Mouse (Mus musculus) limb, embryonic 12.5 days (tissue): ENCODE results near the gene Fjx1. TPM values are rescaled to one million over a fixed set of nuclear protein-coding genes. Genes with fewer than 3 reads are reported as not detected.
A peak's percentile ranks its signal among the peaks of the same experiment; 100 is the strongest.

Experiments used
- ATAC-seq: fragments of 200-750 bp; cut with Nextera tagmentation; 2 replicates; pipeline ENCODE4 v1.8.0; 2017; ENCODE audit warnings: low read depth, moderate TSS enrichment; ENCODE audit not compliant: insufficient number of reproducible peaks, insufficient read depth, low FRiP score, low TSS enrichment
- H3K27ac ChIP-seq: fragments of 300-500 bp; sonication (generic); 2 replicates; pipeline ENCODE4 v1.5.1; 2016; ENCODE audit warnings: mild to moderate bottlenecking, moderate library complexity
- H3K27me3 ChIP-seq: fragments of 300-500 bp; sonication (generic); 2 replicates; pipeline ENCODE4 v1.6.1; 2016; ENCODE audit warnings: mild to moderate bottlenecking, moderate library complexity
- H3K36me3 ChIP-seq: fragments of 300-500 bp; sonication (generic); 2 replicates; pipeline ENCODE4 v1.6.1; 2016; ENCODE audit warnings: mild to moderate bottlenecking, moderate library complexity
- H3K4me1 ChIP-seq: fragments of 300-500 bp; sonication (generic); replicated peaks from 2 replicates; pipeline ENCODE4 v1.6.1; 2016
- H3K4me2 ChIP-seq: fragments of 300-500 bp; sonication (generic); 2 replicates; pipeline ENCODE4 v1.6.1; 2016; ENCODE audit warnings: mild to moderate bottlenecking, moderate library complexity
- H3K4me3 ChIP-seq: fragments of 300-500 bp; sonication (generic); replicated peaks from 2 replicates; pipeline ENCODE4 v1.5.1; 2016; ENCODE audit warnings: mild to moderate bottlenecking
- H3K9ac ChIP-seq: fragments of 300-500 bp; sonication (generic); replicated peaks from 2 replicates; pipeline ENCODE4 v1.6.1; 2016; ENCODE audit warnings: mild to moderate bottlenecking, moderate library complexity
- H3K9me3 ChIP-seq: fragments of 300-500 bp; sonication (generic); 2 replicates; pipeline ENCODE4 v1.6.1; 2016; ENCODE audit warnings: mild to moderate bottlenecking, moderate library complexity
- WGBS: fragments of 180-500 bp; shearing (Covaris S2); methylation state at CpG from one replicate; pipeline ENCODE4 v1.1.7; 2016; 5-methylcytosine and 5-hydroxymethylcytosine counted together
- polyA plus RNA-seq: library from polyadenylated mRNA; unstranded; fragments of >200 nt; fragmentation: Nextera tagmentation; extraction: Ambion mirVana; gene quantifications from 2 replicates; pipeline ENCODE4 v1.2.1, GENCODE M21; 2016

Gene Fjx1
- polyA plus RNA-seq, 1 experiment from 2014 or later: 34.9 TPM

DNA sequence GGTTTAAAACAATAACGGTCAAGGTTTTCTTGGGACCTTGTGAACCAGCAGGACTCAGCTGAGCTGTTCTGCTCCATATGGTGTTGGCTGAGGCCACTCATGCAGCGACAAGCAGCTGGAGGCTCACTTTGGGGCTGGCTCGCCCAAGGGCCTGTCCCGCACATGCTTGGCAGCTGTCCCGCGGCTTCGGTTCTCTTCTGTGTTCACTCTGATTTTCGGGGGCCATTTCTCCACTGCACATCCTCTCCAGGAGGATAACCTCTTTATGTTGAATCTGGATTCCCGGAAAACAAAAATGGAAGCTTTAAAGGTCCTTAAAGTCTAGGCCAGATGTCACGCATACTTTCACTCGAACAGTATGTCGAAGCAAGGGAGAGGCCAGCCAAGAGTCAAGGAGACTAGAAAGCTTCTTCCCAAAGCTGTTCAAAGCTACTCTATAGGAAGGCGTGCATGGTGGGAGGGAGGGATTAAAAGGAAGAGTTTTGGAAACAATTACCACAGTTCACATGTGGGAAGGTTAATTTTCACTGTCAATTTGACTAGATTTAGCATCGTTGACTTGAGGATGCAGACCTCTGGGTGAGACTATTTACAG is 36.1 kb downstream of the Fjx1 start:
- Histone ChIP-seq H3K4me3 (no peak overlapping the region), H3K9me3 (no peaks in the 10 kb centered on the region), H3K4me1 (no peaks in the 10 kb centered on the region), H3K4me2 (no peak overlapping the region), H3K36me3 (no peaks in the 10 kb centered on the region), H3K9ac (no peak overlapping the region), H3K27me3 (no peaks in the 10 kb centered on the region), H3K27ac (no peak overlapping the region)
- WGBS: 85% methylated on average over 14 of the region's 14 CpGs
- ATAC-seq: no peak

DNA sequence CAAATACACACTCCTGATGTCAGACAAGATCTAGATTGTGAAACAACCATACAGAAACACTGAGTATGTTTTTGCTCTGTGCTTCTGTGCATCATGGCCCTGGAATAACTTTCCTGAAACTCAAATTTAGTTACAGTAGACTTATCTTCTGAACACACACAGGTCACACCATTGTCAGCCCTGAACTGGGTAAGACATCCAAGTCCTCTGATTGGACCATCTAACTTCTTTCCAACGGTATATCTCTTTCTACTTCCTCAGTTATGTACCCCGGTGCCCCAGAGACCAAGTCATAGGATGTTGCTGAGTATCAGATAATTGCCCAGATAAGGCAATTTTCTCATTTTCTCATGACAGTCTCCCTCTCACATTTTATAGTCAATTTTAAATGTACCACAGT is 39.6 kb downstream of the Fjx1 start:
- H3K4me1 ChIP-seq: peaks cover 5% of the 10 kb centered on the region
- WGBS: 84% methylated on average over 2 of the region's 2 CpGs
- ATAC-seq: no peak

DNA sequence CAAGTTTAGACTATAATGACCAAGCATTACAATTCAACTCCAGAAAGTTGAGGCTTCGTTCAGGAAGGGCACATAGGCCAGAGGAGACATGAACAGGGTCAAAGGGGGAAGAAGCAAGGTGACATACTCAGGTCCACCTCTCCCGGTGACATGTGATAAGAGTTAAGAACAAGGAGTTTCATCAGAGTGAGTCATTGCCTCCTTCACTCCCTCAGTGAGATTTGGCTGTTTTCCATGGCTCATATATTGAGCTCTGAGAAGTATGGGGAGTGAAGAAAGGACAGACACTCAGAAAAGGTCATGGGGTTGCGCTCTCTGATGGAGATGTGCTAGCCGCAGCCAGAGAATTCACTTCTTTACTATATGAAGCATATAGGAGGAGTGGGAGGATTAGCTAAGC is 41.7 kb downstream of the Fjx1 start:
- WGBS: 81% methylated on average over 4 of the region's 4 CpGs
- no peak for ATAC-seq
- H3K9ac ChIP-seq: no peak overlapping the region

More for the DNA sequence above, 39.6 kb downstream of the Fjx1 start:
- H3K36me3 ChIP-seq: no peaks in the 10 kb centered on the region
- no peaks in the 10 kb centered on the region for H3K9me3 ChIP-seq
- H3K27ac ChIP-seq: no peak overlapping the region
- H3K9ac ChIP-seq: no peak overlapping the region
- no peak overlapping the region for H3K4me2 ChIP-seq
- no peaks in the 10 kb centered on the region for H3K27me3 ChIP-seq
- H3K4me3 ChIP-seq: no peak overlapping the region

GRCm38 (mm10) chr2:102409741-102410140 is 42.6 kb downstream of the Fjx1 start:
- Histone ChIP-seq H3K4me1 (peaks cover 10% of the 10 kb centered on the region), H3K4me3 (no peak overlapping the region), H3K4me2 (no peak overlapping the region), H3K9me3 (no peaks in the 10 kb centered on the region), H3K27me3 (no peaks in the 10 kb centered on the region), H3K27ac (no peak overlapping the region), H3K9ac (no peak overlapping the region), H3K36me3 (no peaks in the 10 kb centered on the region)
- no peak for ATAC-seq
- 90% methylated on average over 3 of the region's 3 CpGs for WGBS

More for the DNA sequence above, 41.7 kb downstream of the Fjx1 start:
- Histone ChIP-seq H3K36me3 (no peaks in the 10 kb centered on the region), H3K27me3 (no peaks in the 10 kb centered on the region), H3K27ac (no peak overlapping the region), H3K9me3 (no peaks in the 10 kb centered on the region), H3K4me1 (peaks cover 10% of the 10 kb centered on the region), H3K4me2 (no peak overlapping the region), H3K4me3 (no peak overlapping the region)

- Histone ChIP-seq H3K9me3 (no peaks in the 10 kb centered on the region), H3K4me3 (no peak within 1 kb of the TSS), H3K27me3 (no peaks in the 10 kb centered on the region), H3K4me1 (peaks cover 10% of the 10 kb centered on the region), H3K4me2 (peak within 1 kb of the TSS; percentile 30), H3K36me3 (no peaks in the 10 kb centered on the region), H3K9ac (no peak within 1 kb of the TSS), H3K27ac (no peak within 1 kb of the TSS)
- no peak for ATAC-seq
- WGBS: 32% methylated on average over 14 of the region's 14 CpGs
Observed at GRCm38 (mm10) chr2:102407363-102408184, 44.7 kb downstream of the Fjx1 start, which contains the start of gene Trim44. Gene Trim44, minus strand, starts transcription at chr2:102407828.

DNA sequence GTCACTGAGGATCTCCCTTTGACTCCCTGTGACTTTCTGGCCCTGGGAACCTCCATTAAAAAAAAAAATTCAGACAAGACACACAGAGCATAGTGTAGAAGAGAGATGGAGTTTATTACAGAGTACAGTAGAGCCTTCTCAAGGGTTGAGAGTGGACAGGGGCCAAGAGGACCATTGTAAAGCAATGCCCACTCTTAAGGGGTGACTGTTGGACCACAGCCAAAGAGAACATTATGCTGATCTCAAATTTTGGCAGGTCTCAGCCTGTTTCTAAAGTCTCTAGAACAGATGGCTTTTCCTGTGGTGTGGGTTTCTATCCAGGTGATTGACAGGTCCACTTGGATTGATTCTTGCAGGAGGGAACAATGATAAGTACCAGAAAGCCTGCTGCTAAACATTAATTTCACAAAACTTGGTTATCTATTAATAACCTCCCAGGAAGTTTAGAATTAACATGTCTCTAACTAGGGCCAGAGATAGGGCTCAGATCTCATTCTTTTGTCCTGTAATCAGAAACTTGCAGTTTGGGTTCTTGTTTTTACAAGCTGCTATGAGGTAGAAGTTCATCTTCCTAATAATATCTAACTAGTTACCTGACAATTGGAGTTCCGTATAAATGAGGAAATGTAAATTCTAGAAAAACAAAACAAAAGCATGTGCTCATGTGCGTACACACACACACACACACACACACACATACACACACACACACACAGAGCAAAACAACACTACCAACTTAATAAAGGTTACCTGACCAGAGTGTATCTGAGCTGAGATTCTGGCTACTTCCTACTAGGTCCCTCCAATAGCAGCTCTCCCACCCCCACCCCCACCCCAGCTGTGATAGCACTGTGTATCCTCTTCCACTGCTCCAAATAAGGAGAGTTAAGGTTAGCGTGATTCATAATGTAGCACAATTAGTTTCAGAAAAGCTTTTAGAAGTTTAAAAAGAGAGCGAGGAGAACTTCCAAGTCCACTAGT is 45.7 kb downstream of the Fjx1 start:
- Histone ChIP-seq H3K4me2 (no peak overlapping the region), H3K9ac (no peak overlapping the region), H3K4me3 (no peak overlapping the region), H3K27me3 (no peaks in the 10 kb centered on the region), H3K27ac (no peak overlapping the region), H3K9me3 (no peaks in the 10 kb centered on the region), H3K36me3 (no peaks in the 10 kb centered on the region), H3K4me1 (peaks cover 10% of the 10 kb centered on the region)
- WGBS: 76% methylated on average over 4 of the region's 4 CpGs
- no peak for ATAC-seq

GRCm38 (mm10) chr2:102403982-102404381 is 48.3 kb downstream of the Fjx1 start:
- H3K4me2 ChIP-seq: no peak overlapping the region
- ATAC-seq: no peak
- H3K4me1 ChIP-seq: peaks cover 24% of the 10 kb centered on the region
- H3K27me3 ChIP-seq: no peaks in the 10 kb centered on the region
- no peaks in the 10 kb centered on the region for H3K36me3 ChIP-seq
- H3K4me3 ChIP-seq: no peak overlapping the region
- H3K27ac ChIP-seq: no peak overlapping the region
- WGBS: 83% methylated on average over 5 of the region's 5 CpGs
- no peak overlapping the region for H3K9ac ChIP-seq
- H3K9me3 ChIP-seq: no peaks in the 10 kb centered on the region

GRCm38 (mm10) chr2:102403306-102403705 is 49.0 kb downstream of the Fjx1 start:
- WGBS: 84% methylated on average over 4 of the region's 4 CpGs
- no peaks in the 10 kb centered on the region for H3K9me3 ChIP-seq
- no peak overlapping the region for H3K4me2 ChIP-seq
- H3K4me1 ChIP-seq: peaks cover 24% of the 10 kb centered on the region
- no peak for ATAC-seq
- no peaks in the 10 kb centered on the region for H3K36me3 ChIP-seq
- H3K27ac ChIP-seq: no peak overlapping the region
- H3K27me3 ChIP-seq: no peaks in the 10 kb centered on the region
- no peak overlapping the region for H3K4me3 ChIP-seq
- H3K9ac ChIP-seq: no peak overlapping the region

- peak overlapping the region; percentile 95 for H3K9ac ChIP-seq
- no peaks in the 10 kb centered on the region for H3K9me3 ChIP-seq
- ATAC-seq: peak; percentile 48
- H3K36me3 ChIP-seq: no peaks in the 10 kb centered on the region
- no peaks in the 10 kb centered on the region for H3K27me3 ChIP-seq
- peak overlapping the region; percentile 97 for H3K27ac ChIP-seq
- H3K4me2 ChIP-seq: peak overlapping the region; percentile 68
- H3K4me1 ChIP-seq: peaks cover 13% of the 10 kb centered on the region
- 28% methylated on average over 6 of the region's 6 CpGs for WGBS
- H3K4me3 ChIP-seq: peak overlapping the region; percentile 72
Observed at GRCm38 (mm10) chr2:102401352-102401692, 51.0 kb downstream of the Fjx1 start.

DNA sequence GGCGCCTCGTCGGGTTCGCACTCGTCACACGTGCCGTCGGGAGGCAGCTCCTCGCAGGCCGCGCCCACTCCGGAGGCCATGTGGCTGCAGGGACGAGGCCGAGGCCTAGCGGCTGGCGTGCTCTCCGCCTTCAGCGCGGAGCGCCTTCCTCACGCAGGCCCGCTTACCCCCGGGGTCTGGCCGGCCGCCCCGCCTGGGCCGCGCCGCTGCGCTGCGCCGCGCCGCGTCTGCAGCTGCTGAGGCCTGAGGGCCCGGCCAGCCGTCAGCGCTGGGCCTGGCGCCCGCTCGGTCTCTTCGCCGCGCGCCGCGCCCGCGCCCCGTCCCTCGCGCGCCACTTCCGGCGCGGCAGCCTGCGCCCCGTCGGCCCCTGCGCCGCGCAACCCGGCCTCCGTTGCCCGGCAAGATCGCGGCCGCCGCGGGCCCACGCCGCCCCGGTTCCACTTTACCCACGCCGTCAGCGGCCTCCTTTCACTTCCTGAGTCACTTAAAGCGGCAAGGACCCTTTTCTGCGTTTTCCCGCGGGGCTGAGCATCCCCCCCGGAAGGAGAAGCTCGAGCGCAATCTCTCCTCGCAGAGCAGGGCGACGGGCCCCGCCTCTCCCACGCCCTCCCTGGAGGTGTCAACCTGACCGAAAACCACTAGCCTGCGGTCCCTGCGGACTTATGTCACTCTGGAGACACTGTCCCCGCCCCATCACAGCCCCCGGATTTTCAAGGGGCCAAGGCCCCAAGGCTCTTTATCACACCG is 51.5 kb downstream of the Fjx1 start:
- H3K27me3 ChIP-seq: no peaks in the 10 kb centered on the region
- H3K9ac ChIP-seq: peak overlapping the region; percentile 95
- H3K4me2 ChIP-seq: peak overlapping the region; percentile 68
- H3K27ac ChIP-seq: peak overlapping the region; percentile 97
- peak overlapping the region; percentile 72 for H3K4me3 ChIP-seq
- peak; percentile 84 for ATAC-seq
- WGBS: 1% methylated on average over 91 of the region's 94 CpGs
- H3K36me3 ChIP-seq: no peaks in the 10 kb centered on the region
- no peaks in the 10 kb centered on the region for H3K9me3 ChIP-seq
- peaks cover 13% of the 10 kb centered on the region for H3K4me1 ChIP-seq
